Mouse (Mus musculus) heart, postnatal 10 days (tissue): ENCODE data around the gene 1110032F04Rik. TPM values are rescaled to one million over a fixed set of nuclear protein-coding genes. Genes with fewer than 3 reads are reported as not detected.

Experiments used
- DNase-seq, 2 experiments: peaks; one replicate each; pipeline ENCODE4 v3.0.0; 2021
- intact Hi-C: fragments of 180-260 bp; cut with DNase I; formaldehyde crosslinking; loops from one replicate; pipeline ENCODE4 v1.15.1; 2025
- total RNA-seq, 2 experiments: library from RNA; stranded (reverse); gene quantifications; 2 replicates each; pipeline ENCODE4 v1.2.3; 2021

1110032F04Rik gene
- total RNA-seq, 2 experiments from 2014 or later, result 1.3 to 2.2 TPM

DNA sequence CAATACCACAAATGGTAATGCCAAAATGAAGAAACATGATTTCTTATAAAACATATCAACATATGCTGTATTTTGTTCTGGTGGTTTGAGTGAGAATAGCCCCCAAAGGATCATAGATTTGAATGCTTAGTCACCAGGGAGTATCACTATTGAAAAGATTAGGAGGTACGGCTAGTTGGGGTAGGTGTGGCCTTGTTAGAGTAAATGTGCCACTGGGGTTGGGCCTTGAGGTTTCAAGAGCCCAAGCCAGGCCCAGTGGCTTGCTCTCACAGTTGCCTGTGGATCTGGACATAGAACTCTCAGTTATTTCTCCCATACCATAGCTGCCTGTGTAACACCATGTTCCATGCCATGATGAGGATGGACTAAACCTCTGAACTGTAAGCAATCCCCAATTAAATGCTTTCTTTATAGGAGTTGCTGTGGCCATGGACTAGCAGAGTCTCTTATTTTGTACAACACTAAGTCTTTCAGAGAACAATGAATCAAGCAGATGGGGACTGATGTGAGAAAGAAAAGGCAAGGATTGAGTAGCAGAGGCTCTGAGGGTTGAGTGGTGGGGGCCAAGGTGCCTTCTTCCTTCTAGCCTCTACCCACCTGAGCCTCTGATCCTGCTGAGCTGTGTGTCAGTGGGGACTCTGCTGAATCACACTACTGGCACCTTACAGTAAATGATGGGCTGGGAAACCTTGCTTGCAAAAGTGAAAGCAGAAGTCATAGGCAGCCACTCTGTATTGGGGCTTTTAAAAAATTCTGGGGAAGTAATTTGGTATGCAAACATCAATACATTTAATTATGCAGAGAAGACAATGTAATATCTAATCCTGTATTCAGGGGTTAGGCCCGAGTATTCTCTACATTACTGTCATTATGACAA lies 35.8 kb downstream of the 1110032F04Rik start:
- intact Hi-C loops, result no loop called here
- DNase-seq, result no peak

GRCm38 (mm10) chr3:68907509-68907908 lies 38.1 kb downstream of the 1110032F04Rik start:
- intact Hi-C loops, result no loop called here
- DNase-seq, result no peak

Other genes with a start within 250 kb of the 1110032F04Rik start
- gene Il12a, start 178.9 kb upstream of the 1110032F04Rik start, total RNA-seq, result under 1 TPM in 1 of 2 experiments, not detected in 1; 0.20 TPM
- 1 to 10 TPM; 7.2 to 9.0 TPM for gene Ift80, start 135.0 kb downstream of the 1110032F04Rik start, total RNA-seq
- 10 to 100 TPM; 39.7 to 45.7 TPM for gene Smc4, start 135.2 kb downstream of the 1110032F04Rik start, total RNA-seq
- 10 to 100 TPM; 16.0 to 16.7 TPM for gene Trim59, start 175.2 kb downstream of the 1110032F04Rik start, total RNA-seq